Mouse (Mus musculus) layer of hippocampus, adult 11-12 months (tissue): ENCODE measurements at regions not wholly inside any gene's neighbourhood (a gene's known extent, or its start where the extent isn't known, plus 50 kb on each side); places are given as distances from the start of the nearest gene placed in this dataset.

ENCODE experiments used
- DNase-seq: peaks from one replicate; pipeline ENCODE4 v3.0.0; 2022; ENCODE audit warnings: low spot score

DNA sequence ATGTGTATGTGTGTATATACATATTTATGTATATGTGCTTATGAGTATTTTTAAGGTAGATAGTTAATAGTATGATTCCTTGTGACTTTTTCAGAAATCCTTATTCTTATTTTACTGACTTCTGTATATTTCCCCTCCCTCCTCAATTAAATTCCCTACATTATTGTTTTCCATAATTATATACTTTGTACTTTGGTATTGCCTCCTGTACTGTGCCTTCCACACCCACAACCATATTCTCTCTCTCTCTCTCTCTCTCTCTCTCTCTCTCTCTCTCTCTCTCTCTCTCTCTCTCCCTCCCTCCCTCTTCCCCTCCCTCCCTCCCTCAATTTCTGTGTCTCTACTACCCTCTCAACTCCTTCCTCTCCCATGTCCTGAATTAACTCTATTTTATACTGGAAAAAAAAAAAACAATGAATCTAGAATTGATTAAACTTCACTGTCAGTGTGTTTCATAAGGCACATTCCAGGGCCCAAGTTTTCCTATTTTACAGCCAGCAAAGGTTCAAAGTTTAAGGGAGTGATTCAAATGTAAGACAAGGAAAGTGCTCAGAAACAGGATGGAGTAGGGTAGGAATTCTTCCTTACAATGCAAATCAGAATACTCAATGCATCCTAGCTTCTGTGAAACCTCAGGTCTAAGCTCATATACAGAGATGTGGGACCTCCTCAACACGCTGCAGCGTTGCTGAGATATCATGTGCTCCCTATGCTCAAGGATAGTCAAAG lies 911.9 kb downstream of the Speer2 start:
- DNase-seq, result no peak

DNA sequence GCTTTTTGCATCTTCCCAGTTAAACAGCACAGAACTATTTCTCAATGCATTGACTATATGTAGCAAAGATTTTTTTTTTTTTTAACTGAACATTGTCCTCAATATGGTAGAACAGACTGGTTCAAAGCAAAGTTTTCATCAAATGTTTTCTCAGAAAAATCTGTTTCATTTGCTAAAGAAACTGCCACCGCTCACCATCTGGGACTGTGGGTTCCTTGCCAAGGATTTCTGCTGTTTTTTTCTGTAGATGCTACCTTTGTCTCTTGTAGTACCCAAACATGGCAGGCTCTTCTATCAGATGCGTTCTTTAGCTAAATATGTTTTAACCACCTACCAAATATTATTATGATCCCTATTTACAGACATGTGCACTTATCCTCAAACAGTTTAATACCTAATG lies 952.7 kb downstream of the Speer2 start:
- DNase-seq, result peak; percentile 36

DNA sequence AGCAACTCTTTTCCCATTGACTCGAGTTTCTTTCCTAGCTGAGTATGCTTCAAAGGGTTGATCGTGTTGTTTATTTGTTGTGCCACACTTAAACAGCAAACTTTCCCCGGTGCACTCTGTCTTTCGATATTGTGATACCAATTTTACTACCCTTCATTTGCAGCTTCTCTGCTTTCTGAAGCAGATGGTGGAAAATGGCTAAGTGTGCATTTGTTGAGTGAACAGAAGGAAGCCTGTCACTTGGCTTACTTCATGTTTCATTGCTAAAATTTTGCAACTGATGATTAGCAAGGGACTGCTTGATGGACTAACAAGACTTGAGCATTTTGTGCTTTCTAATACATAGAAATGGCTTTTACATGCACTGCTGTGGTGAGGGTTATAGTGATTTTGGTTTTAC lies 965.4 kb downstream of the Speer2 start:
- DNase-seq, result peak; percentile 15

DNA sequence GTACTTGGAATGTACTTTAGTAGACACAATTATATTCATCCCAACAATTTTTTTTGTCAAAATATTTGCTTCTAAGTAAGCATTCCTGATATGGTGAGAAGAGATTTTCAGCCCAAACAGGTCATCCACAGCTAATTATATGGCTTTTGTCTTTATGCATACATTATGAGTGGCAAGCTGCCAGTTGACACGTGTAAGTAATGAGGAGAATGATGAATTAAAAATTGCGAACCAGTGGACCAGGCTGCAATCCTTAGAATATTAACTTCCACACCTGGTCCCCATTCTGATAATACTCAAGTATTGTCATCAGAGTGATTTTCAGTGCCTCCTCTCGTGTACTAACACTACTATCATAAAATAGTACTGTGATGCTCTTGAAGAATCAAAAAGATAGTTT lies 1014.8 kb downstream of the Speer2 start:
- no peak for DNase-seq
